Mouse (Mus musculus): ENCODE measurements around the gene Kif17.

DNA sequence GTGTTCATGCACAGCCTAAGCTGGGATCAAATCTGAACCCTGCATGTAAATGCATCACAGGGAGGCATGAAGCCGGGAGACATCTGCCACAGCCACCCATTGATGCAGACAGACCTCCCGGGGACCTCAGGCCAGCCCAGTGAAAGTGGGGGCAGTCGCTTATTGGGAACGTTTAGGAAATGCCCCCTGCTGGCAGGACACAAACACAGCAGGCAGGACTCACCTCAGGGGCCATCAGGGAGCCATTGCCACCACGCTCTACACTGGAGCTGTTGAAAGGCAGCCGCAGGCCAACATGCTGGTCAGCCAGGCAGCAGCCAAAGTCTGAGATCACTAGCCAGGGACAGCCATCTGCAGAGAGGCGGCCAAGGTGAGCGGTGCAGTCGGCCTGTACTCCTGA is 65.5 kb downstream of the Kif17 start:
- TF ChIP-seq CTCF (IDR thresholded peaks at IDR 0.05; ENCODE audit: borderline replicate concordance, extremely low read depth, insufficient read depth, insufficient read length) = peak; percentile 49; the same call in 1 of the 2 replicates
- TF ChIP-seq POLR2A (IDR thresholded peaks at IDR 0.05; ENCODE audit: borderline replicate concordance, extremely low read depth, insufficient read depth, insufficient read length, poor library complexity, severe bottlenecking) = no peak

Data from brain, embryonic 14.5 days (tissue).